Mouse (Mus musculus) heart, embryonic 11.5 days (tissue): ENCODE results near the gene Tmem95. TPM values are rescaled to one million over a fixed set of nuclear protein-coding genes. Genes with fewer than 3 reads are reported as not detected.

Source experiments
- ATAC-seq: fragments of 200-750 bp; cut with Nextera tagmentation; replicated peaks from 2 replicates; pipeline ENCODE4 v1.8.0; 2017; ENCODE audit warnings: moderate library complexity; ENCODE audit not compliant: insufficient number of reproducible peaks, low FRiP score, low TSS enrichment
- H3K27ac ChIP-seq: fragments of 300-500 bp; sonication (generic); 2 replicates; pipeline ENCODE4 v1.5.1; 2014; ENCODE audit warnings: mild to moderate bottlenecking, low read depth, low read length
- H3K27me3 ChIP-seq: fragments of 300-500 bp; sonication (generic); 2 replicates; pipeline ENCODE4 v1.6.1; 2014; ENCODE audit warnings: mild to moderate bottlenecking, low read length, mixed read lengths; ENCODE audit not compliant: control insufficient read depth, insufficient read depth
- H3K36me3 ChIP-seq: fragments of 300-500 bp; sonication (generic); 2 replicates; pipeline ENCODE4 v1.6.1; 2014; ENCODE audit warnings: mild to moderate bottlenecking, low read length, moderate library complexity, mixed read lengths; ENCODE audit not compliant: control insufficient read depth, insufficient read depth
- H3K4me1 ChIP-seq: fragments of 300-500 bp; sonication (generic); 2 replicates; pipeline ENCODE4 v1.6.1; 2014; ENCODE audit warnings: low read length; ENCODE audit not compliant: control insufficient read depth, insufficient read depth
- H3K4me2 ChIP-seq: fragments of 300-500 bp; sonication (generic); 2 replicates; pipeline ENCODE4 v1.6.1; 2014; ENCODE audit warnings: mild to moderate bottlenecking, moderate library complexity
- H3K4me3 ChIP-seq: fragments of 300-500 bp; sonication (generic); 2 replicates; pipeline ENCODE4 v1.5.1; 2014; ENCODE audit warnings: low read depth, low read length
- H3K9ac ChIP-seq: fragments of 300-500 bp; sonication (generic); 2 replicates; pipeline ENCODE4 v1.6.1; 2014; ENCODE audit warnings: mild to moderate bottlenecking, low read depth, low read length, moderate library complexity
- H3K9me3 ChIP-seq: fragments of 300-500 bp; sonication (generic); replicated peaks from 2 replicates; pipeline ENCODE4 v1.6.1; 2016; ENCODE audit warnings: low read length; ENCODE audit not compliant: control insufficient read depth
- WGBS: fragments of 180-500 bp; shearing (Covaris S2); extraction: QIAGEN DNeasy Blood & Tissue Kit; methylation state at CpG from one replicate; pipeline ENCODE4 v1.1.7; 2014; ENCODE audit not compliant: insufficient replicate concordance; 5-methylcytosine and 5-hydroxymethylcytosine counted together
- polyA plus RNA-seq: library from polyadenylated mRNA; unstranded; fragments of >200 nt; fragmentation: Nextera tagmentation; extraction: Ambion mirVana; gene quantifications from 2 replicates; pipeline ENCODE4 v1.2.1, GENCODE M21; 2014

The Tmem95 gene
- polyA plus RNA-seq, 1 experiment from 2014 or later, result not detected

GRCm38 (mm10) chr11:69850754-69851153 is 27.1 kb downstream of the Tmem95 start:
- peaks cover under 1% of the 10 kb centered on the region for H3K27me3 ChIP-seq
- peaks cover 22% of the 10 kb centered on the region; the same call in 1 of the 2 replicates for H3K4me1 ChIP-seq
- ATAC-seq, result no peak
- no peak overlapping the region for H3K4me2 ChIP-seq
- H3K9me3 ChIP-seq, result no peaks in the 10 kb centered on the region
- no peak overlapping the region for H3K27ac ChIP-seq
- 81% methylated on average over 8 of the region's 8 CpGs for WGBS
- peaks cover 13% of the 10 kb centered on the region; the same call in 1 of the 2 replicates for H3K36me3 ChIP-seq
- H3K9ac ChIP-seq, result no peak overlapping the region
- H3K4me3 ChIP-seq, result no peak overlapping the region

- no peak for ATAC-seq
- WGBS, result 93% methylated on average over 15 of the region's 15 CpGs
- Histone ChIP-seq H3K4me3 (no peak overlapping the region), H3K4me1 (peaks cover 18% of the 10 kb centered on the region), H3K4me2 (no peak overlapping the region), H3K27me3 (no peaks in the 10 kb centered on the region; the same call in 1 of the 2 replicates), H3K9me3 (no peaks in the 10 kb centered on the region), H3K9ac (no peak overlapping the region), H3K27ac (no peak overlapping the region), H3K36me3 (peaks cover 13% of the 10 kb centered on the region; the same call in 1 of the 2 replicates)
Observed at GRCm38 (mm10) chr11:69849884-69850283, 27.9 kb downstream of the Tmem95 start.

GRCm38 (mm10) chr11:69849128-69849527 is 28.7 kb downstream of the Tmem95 start:
- Histone ChIP-seq H3K4me1 (peaks cover 15% of the 10 kb centered on the region), H3K9ac (no peak overlapping the region), H3K4me3 (no peak overlapping the region), H3K27me3 (no peaks in the 10 kb centered on the region), H3K36me3 (peaks cover 13% of the 10 kb centered on the region; the same call in 1 of the 2 replicates), H3K27ac (no peak overlapping the region), H3K4me2 (no peak overlapping the region; the same call in 1 of the 2 replicates), H3K9me3 (no peaks in the 10 kb centered on the region)
- no peak for ATAC-seq
- WGBS, result 79% methylated on average over 9 of the region's 9 CpGs

GRCm38 (mm10) chr11:69848021-69848420 is 29.8 kb downstream of the Tmem95 start:
- H3K36me3 ChIP-seq, result peaks cover 13% of the 10 kb centered on the region; the same call in 1 of the 2 replicates
- H3K27me3 ChIP-seq, result no peaks in the 10 kb centered on the region
- no peak overlapping the region for H3K27ac ChIP-seq
- ATAC-seq, result no peak
- H3K4me1 ChIP-seq, result peaks cover 15% of the 10 kb centered on the region
- 96% methylated on average over 6 of the region's 6 CpGs for WGBS
- 0 out of 2 replicates have a peak overlapping the region, but pooled peaks have one; percentile 74 for H3K4me3 ChIP-seq
- H3K4me2 ChIP-seq, result peak overlapping the region; percentile 89
- H3K9ac ChIP-seq, result no peak overlapping the region
- no peaks in the 10 kb centered on the region for H3K9me3 ChIP-seq

- Histone ChIP-seq H3K36me3 (peaks cover 13% of the 10 kb centered on the region; the same call in 1 of the 2 replicates), H3K9me3 (no peaks in the 10 kb centered on the region), H3K4me2 (peak overlapping the region; percentile 89), H3K4me1 (peaks cover 15% of the 10 kb centered on the region), H3K27me3 (no peaks in the 10 kb centered on the region), H3K27ac (peak overlapping the region; percentile 90), H3K9ac (peak overlapping the region; percentile 92), H3K4me3 (peak overlapping the region; percentile 74)
- peak; percentile 39 for ATAC-seq
- 12% methylated on average over 37 of the region's 37 CpGs for WGBS
Observed at GRCm38 (mm10) chr11:69846738-69847688, 30.8 kb downstream of the Tmem95 start.

GRCm38 (mm10) chr11:69846198-69846680 is 31.6 kb downstream of the Tmem95 start, which contains the start of gene Plscr3:
Gene Plscr3, plus strand, starts transcription at chr11:69846376.
- WGBS, result under 1% methylated on average over 36 of the region's 38 CpGs

GRCm38 (mm10) chr11:69838714-69839104 is 39.1 kb downstream of the Tmem95 start:
- H3K4me1 ChIP-seq, result peaks cover 28% of the 10 kb centered on the region

More at GRCm38 (mm10) chr11:69846198-69846680, 31.6 kb downstream of the Tmem95 start, which contains the start of gene Plscr3:
- ATAC-seq, result peak; percentile 91
- H3K27me3 ChIP-seq, result no peaks in the 10 kb centered on the region
- no peaks in the 10 kb centered on the region for H3K9me3 ChIP-seq
- peak within 1 kb of the TSS; percentile 89 for H3K4me2 ChIP-seq
- peaks cover 15% of the 10 kb centered on the region for H3K4me1 ChIP-seq
- peaks cover 11% of the 10 kb centered on the region; the same call in 1 of the 2 replicates for H3K36me3 ChIP-seq
- peak within 1 kb of the TSS; percentile 74 for H3K4me3 ChIP-seq
- peak within 1 kb of the TSS; percentile 90 for H3K27ac ChIP-seq
- H3K9ac ChIP-seq, result peak within 1 kb of the TSS; percentile 92

GRCm38 (mm10) chr11:69837952-69838713 is 39.7 kb downstream of the Tmem95 start, which contains the start of gene Tmem256:
Gene Tmem256, plus strand, starts transcription at chr11:69838514.
- under 1% methylated on average over 34 of the region's 34 CpGs for WGBS
- H3K4me1 ChIP-seq, result peaks cover 33% of the 10 kb centered on the region

More at GRCm38 (mm10) chr11:69838714-69839104, 39.1 kb downstream of the Tmem95 start:
- Histone ChIP-seq H3K4me3 (peak overlapping the region; percentile 70), H3K4me2 (peak overlapping the region; percentile 91), H3K27me3 (peaks cover 34% of the 10 kb centered on the region), H3K9me3 (no peaks in the 10 kb centered on the region), H3K9ac (peak overlapping the region; percentile 85), H3K36me3 (no peaks in the 10 kb centered on the region), H3K27ac (peak overlapping the region; percentile 85)
- ATAC-seq, result no peak
- 1% methylated on average over 7 of the region's 7 CpGs for WGBS

More at GRCm38 (mm10) chr11:69837952-69838713, 39.7 kb downstream of the Tmem95 start, which contains the start of gene Tmem256:
- no peaks in the 10 kb centered on the region for H3K9me3 ChIP-seq
- ATAC-seq, result peak; percentile 88
- peak within 1 kb of the TSS; percentile 91 for H3K4me2 ChIP-seq
- H3K9ac ChIP-seq, result peak within 1 kb of the TSS; percentile 85
- H3K36me3 ChIP-seq, result no peaks in the 10 kb centered on the region
- H3K27me3 ChIP-seq, result peaks cover 40% of the 10 kb centered on the region
- H3K27ac ChIP-seq, result peak within 1 kb of the TSS; percentile 85
- H3K4me3 ChIP-seq, result peak within 1 kb of the TSS; percentile 70
